Mouse (Mus musculus) lung, adult 2 months (tissue): ENCODE measurements at regions not wholly inside any gene's neighbourhood (a gene's known extent, or its start where the extent isn't known, plus 50 kb on each side); places are given as distances from the start of the nearest gene placed in this dataset.

Experiments
- CTCF ChIP-seq: fragments of 200-500 bp; IDR thresholded peaks from 2 replicates; pipeline ENCODE4 v1.5.1; 2011; ENCODE audit warnings: mild to moderate bottlenecking, low read length, control low read depth; ENCODE audit not compliant: insufficient read depth
- POLR2A ChIP-seq: fragments of 200-500 bp; IDR thresholded peaks from 2 replicates; pipeline ENCODE4 v1.6.1; 2011; ENCODE audit warnings: low read depth, mild to moderate bottlenecking, control low read depth, low read length, borderline replicate concordance; ENCODE audit errors: extremely low read depth

GRCm38 (mm10) chr12:16185431-16185923 lies 368.8 kb upstream of the Trib2 start:
- TF ChIP-seq CTCF: no peak
- TF ChIP-seq POLR2A: no peak
